Comparison of ENCODE assay signal across 15 mouse cellular contexts in genomic region chr16:48603735-48604211, GRCm38 (mm10).
A peak's percentile ranks its signal among the peaks of the same experiment; 100 is the strongest.
DNase-seq lines count a peak whose midpoint lies in the region; ATAC-seq and TF ChIP-seq lines count a peak whose summit lies in the region.
"Had no signal": no experiment of that assay in that cellular context is flagged by ENCODE, and none has a peak within 500 bp of the region (broad histone marks: within the 10 kb centered on the region; RNA-seq: fewer than 3 reads in every experiment).

No protein-coding gene starts in this region.

- H3K36me3 ChIP-seq in E14TG2a.4 (ENCODE audit: insufficient read depth, low read length), result peaks cover 10% of the 10 kb centered on the region
- H3K36me3 ChIP-seq in embryonic facial prominence, embryonic 13.5 days, result no peaks in the 10 kb centered on the region
- no peaks in the 10 kb centered on the region for H3K36me3 ChIP-seq in kidney, embryonic 15.5 days
- no peaks in the 10 kb centered on the region for H3K36me3 ChIP-seq in forebrain, embryonic 13.5 days (ENCODE audit: poor library complexity, severe bottlenecking)
- H3K36me3 ChIP-seq: forebrain, embryonic 10.5 days; limb, embryonic 12.5 days; midbrain, embryonic 13.5 days had no signal

- no peak overlapping the region for H3K4me2 ChIP-seq in embryonic facial prominence, embryonic 13.5 days
- no peak overlapping the region for H3K4me2 ChIP-seq in kidney, embryonic 15.5 days
- no peak overlapping the region for H3K4me2 ChIP-seq in forebrain, embryonic 13.5 days
- H3K4me2 ChIP-seq: hindbrain, embryonic 14.5 days; limb, embryonic 12.5 days; midbrain, embryonic 13.5 days had no signal

- ATAC-seq in embryonic facial prominence, embryonic 13.5 days (ENCODE audit: insufficient number of reproducible peaks, insufficient read depth, low FRiP score, low TSS enrichment, low read depth), result 0 out of 2 replicates have a peak, but pooled peaks have one; percentile 20
- ATAC-seq in kidney, embryonic 15.5 days (replicated peaks; ENCODE audit: low FRiP score), result peak; percentile 46; the same call in 1 of the 2 replicates
- ATAC-seq in forebrain, embryonic 13.5 days, result no peak
- ATAC-seq: activated CD4-positive, CD25-positive, alpha-beta regulatory T cell, adult 4 months; midbrain, embryonic 13.5 days had no signal

- H3K9ac ChIP-seq in embryonic facial prominence, embryonic 13.5 days, result no peak overlapping the region
- H3K9ac ChIP-seq in kidney, embryonic 15.5 days, result no peak overlapping the region
- no peak overlapping the region for H3K9ac ChIP-seq in forebrain, embryonic 13.5 days
- H3K9ac ChIP-seq: hindbrain, embryonic 14.5 days; limb, embryonic 12.5 days; midbrain, embryonic 13.5 days had no signal

- peak; percentile 31 for DNase-seq in lung, postnatal 25 days (ENCODE audit: low spot score)
- DNase-seq in right cerebral cortex, postnatal 4 days, result no peak
- no peak for DNase-seq in embryo, embryonic 10.5 days (ENCODE audit: low spot score)
- DNase-seq: cerebellum, adult 8-10 months; embryo, embryonic 11 days; thymus, postnatal 4 days had no signal

- no peaks in the 10 kb centered on the region for H3K9me3 ChIP-seq in E14TG2a.4 (ENCODE audit: low read length)
- H3K9me3 ChIP-seq in embryonic facial prominence, embryonic 13.5 days, result no peaks in the 10 kb centered on the region
- H3K9me3 ChIP-seq in kidney, embryonic 15.5 days (replicated peaks), result no peaks in the 10 kb centered on the region
- no peaks in the 10 kb centered on the region for H3K9me3 ChIP-seq in forebrain, embryonic 13.5 days (replicated peaks)
- H3K9me3 ChIP-seq: forebrain, embryonic 10.5 days; limb, embryonic 12.5 days; midbrain, embryonic 13.5 days had no signal

- WGBS in embryonic facial prominence, embryonic 13.5 days, result 66% methylated on average over 2 of the region's 2 CpGs
- WGBS in kidney, embryonic 15.5 days, result 76% methylated on average over 2 of the region's 2 CpGs
- 85% methylated on average over 2 of the region's 2 CpGs for WGBS in forebrain, embryonic 13.5 days

- H3K4me1 ChIP-seq in E14TG2a.4 (replicated peaks; ENCODE audit: low read depth, low read length), result peaks cover 92% of the 10 kb centered on the region
- H3K4me1 ChIP-seq in embryonic facial prominence, embryonic 13.5 days, result no peaks in the 10 kb centered on the region
- H3K4me1 ChIP-seq in kidney, embryonic 15.5 days, result no peaks in the 10 kb centered on the region
- no peaks in the 10 kb centered on the region for H3K4me1 ChIP-seq in forebrain, embryonic 13.5 days
- H3K4me1 ChIP-seq: forebrain, embryonic 10.5 days; limb, embryonic 12.5 days; midbrain, embryonic 13.5 days had no signal

- peak overlapping the region; percentile 18; the same call in 1 of the 2 replicates for H3K4me3 ChIP-seq in E14TG2a.4 (replicated peaks; ENCODE audit: low read length)
- no peak overlapping the region for H3K4me3 ChIP-seq in embryonic facial prominence, embryonic 13.5 days
- H3K4me3 ChIP-seq in kidney, embryonic 15.5 days (replicated peaks), result no peak overlapping the region
- H3K4me3 ChIP-seq in forebrain, embryonic 13.5 days, result no peak overlapping the region
- H3K4me3 ChIP-seq: forebrain, embryonic 10.5 days; limb, embryonic 12.5 days; midbrain, embryonic 13.5 days had no signal

- no peaks in the 10 kb centered on the region for H3K27me3 ChIP-seq in E14TG2a.4 (ENCODE audit: insufficient read depth, low read length)
- H3K27me3 ChIP-seq in embryonic facial prominence, embryonic 13.5 days, result no peaks in the 10 kb centered on the region
- no peaks in the 10 kb centered on the region for H3K27me3 ChIP-seq in kidney, embryonic 15.5 days
- no peaks in the 10 kb centered on the region for H3K27me3 ChIP-seq in forebrain, embryonic 13.5 days
- H3K27me3 ChIP-seq: midbrain, embryonic 13.5 days had no signal

- no peak for TF ChIP-seq CTCF in E14TG2a.4 (conservative IDR thresholded peaks at IDR 0.05; ENCODE audit: low read length)

- H3K27ac ChIP-seq in embryonic facial prominence, embryonic 13.5 days, result no peak overlapping the region
- peak overlapping the region; percentile 58 for H3K27ac ChIP-seq in kidney, embryonic 15.5 days
- H3K27ac ChIP-seq in forebrain, embryonic 13.5 days, result no peak overlapping the region
- H3K27ac ChIP-seq: forebrain, embryonic 10.5 days; hindbrain, embryonic 14.5 days; limb, embryonic 12.5 days; midbrain, embryonic 13.5 days had no signal
